Mouse (Mus musculus) kidney, adult 2 months (tissue): ENCODE data around the gene Ror1. TPM values are rescaled to one million over a fixed set of nuclear protein-coding genes. Genes with fewer than 3 reads are reported as not detected.

Source experiments
- DNase-seq: peaks from one replicate; pipeline ENCODE4 v3.0.0; 2021
- H3K27ac ChIP-seq: fragments of 200-500 bp; 2 replicates; pipeline ENCODE4 v1.5.1; 2012; ENCODE audit warnings: low read depth, low read length, control low read depth, inconsistent platforms; ENCODE audit not compliant: insufficient read depth
- H3K27me3 ChIP-seq: fragments of 200-500 bp; replicated peaks from 2 replicates; pipeline ENCODE4 v1.6.1; 2012; ENCODE audit warnings: mild to moderate bottlenecking, moderate library complexity, low read length, inconsistent platforms; ENCODE audit not compliant: control insufficient read depth, insufficient read depth
- H3K36me3 ChIP-seq: fragments of 200-500 bp; 2 replicates; pipeline ENCODE4 v1.6.1; 2012; ENCODE audit warnings: mild to moderate bottlenecking, moderate library complexity, low read length, inconsistent platforms; ENCODE audit not compliant: control insufficient read depth, insufficient read depth
- H3K4me1 ChIP-seq: fragments of 200-500 bp; 2 replicates; pipeline ENCODE4 v1.6.1; 2011; ENCODE audit warnings: low read length; ENCODE audit not compliant: control insufficient read depth, insufficient read depth
- H3K4me3 ChIP-seq: fragments of 200-500 bp; 2 replicates; pipeline ENCODE4 v1.5.1; 2011; ENCODE audit warnings: mild to moderate bottlenecking, low read depth, low read length, control low read depth; ENCODE audit not compliant: insufficient read depth
- CTCF ChIP-seq: fragments of 200-500 bp; conservative IDR thresholded peaks from 2 replicates; pipeline ENCODE4 v1.5.1; 2011; ENCODE audit warnings: low read depth, mild to moderate bottlenecking, control low read depth, low read length, moderate library complexity, mixed read lengths; ENCODE audit not compliant: insufficient read depth, insufficient read length
- POLR2A ChIP-seq: fragments of 200-500 bp; IDR thresholded peaks from one replicate; pipeline ENCODE4 v1.6.1; 2011; ENCODE audit warnings: low read depth, low read length, control low read depth
- WGBS: fragments of 180-500 bp; shearing (Covaris S2); methylation state at CpG from one replicate; pipeline ENCODE4 v1.1.7; 2018; 5-methylcytosine and 5-hydroxymethylcytosine counted together
- polyA plus RNA-seq: library from polyadenylated mRNA; depleted of rRNA; stranded (reverse); fragments of >200 nt; gene quantifications from 2 replicates; pipeline ENCODE4 v1.2.3, GENCODE M21; 2012

Gene Ror1
- polyA plus RNA-seq, 1 experiment, result 2.2 TPM

DNA sequence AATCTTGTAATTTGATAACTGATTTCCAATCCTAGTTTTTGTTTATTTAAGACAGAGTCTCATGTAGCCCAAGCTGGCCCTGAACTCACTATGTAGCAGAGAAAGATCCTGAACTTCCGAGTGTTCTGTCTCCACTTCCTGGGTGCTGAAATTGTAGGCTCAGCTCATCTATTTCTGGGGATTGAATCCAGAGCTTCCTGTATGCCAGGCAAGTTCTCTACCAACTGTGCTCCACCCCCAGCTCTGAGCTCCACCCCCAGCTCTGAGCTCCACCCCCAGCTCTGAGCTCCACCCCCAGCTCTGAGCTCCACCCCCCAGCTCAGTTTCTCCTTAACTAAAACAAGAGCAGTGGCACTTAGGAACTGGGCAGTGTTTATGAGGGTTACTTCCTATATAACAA lies 29.3 kb downstream of the Ror1 start:
- Histone ChIP-seq H3K4me3 (no peak overlapping the region), H3K4me1 (peaks cover 23% of the 10 kb centered on the region), H3K27ac (no peak overlapping the region), H3K27me3 (no peaks in the 10 kb centered on the region), H3K36me3 (no peaks in the 10 kb centered on the region)
- peak; percentile 51 for DNase-seq
- no peak for TF ChIP-seq POLR2A
- no peak for TF ChIP-seq CTCF
- WGBS, result 59% methylated on average over 1 of the region's 1 CpGs

DNA sequence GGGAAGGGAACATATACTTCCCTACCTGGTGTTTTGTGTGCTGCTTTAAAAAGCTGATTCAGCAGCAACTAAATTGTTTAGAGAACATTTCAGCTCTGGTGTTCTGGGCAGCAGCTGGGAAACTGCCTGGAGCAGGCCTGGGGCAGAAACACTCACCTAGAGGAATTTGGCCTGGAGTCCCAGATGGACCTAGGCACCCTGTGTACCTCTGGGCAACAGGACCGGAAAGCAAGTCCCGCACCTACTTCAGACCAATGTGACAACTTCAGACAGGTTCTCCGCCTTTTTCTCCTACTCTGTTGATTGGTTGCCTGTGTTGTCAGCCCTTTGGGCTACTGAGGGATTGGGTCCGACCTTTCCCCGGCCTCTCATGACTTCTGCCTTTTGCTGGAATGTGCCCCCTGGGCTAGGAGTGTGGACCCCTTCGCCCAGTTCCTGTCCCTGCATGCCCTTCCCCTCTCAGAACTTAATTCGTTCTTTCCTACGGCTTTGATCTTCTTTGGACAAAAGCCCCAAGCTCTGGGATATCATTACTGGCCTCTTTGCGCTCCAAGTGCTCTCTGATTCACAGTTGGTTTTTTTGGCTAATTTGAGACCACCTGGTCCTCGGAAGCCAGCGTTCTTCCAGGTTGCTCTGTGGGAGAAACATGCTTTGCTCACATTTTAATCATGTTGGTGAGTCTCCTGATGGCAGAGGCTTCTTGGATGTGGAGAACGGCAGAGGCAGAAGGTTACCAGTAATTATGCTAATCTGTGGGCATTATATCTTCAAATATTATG lies 31.1 kb downstream of the Ror1 start:
- Histone ChIP-seq H3K4me1 (peaks cover 13% of the 10 kb centered on the region; the same call in 1 of the 2 replicates), H3K36me3 (no peaks in the 10 kb centered on the region), H3K27ac (peak overlapping the region; percentile 75), H3K4me3 (no peak overlapping the region), H3K27me3 (no peaks in the 10 kb centered on the region)
- WGBS, result 54% methylated on average over 12 of the region's 12 CpGs
- DNase-seq, result peak; percentile 79
- no peak for TF ChIP-seq CTCF
- TF ChIP-seq POLR2A, result no peak

DNA sequence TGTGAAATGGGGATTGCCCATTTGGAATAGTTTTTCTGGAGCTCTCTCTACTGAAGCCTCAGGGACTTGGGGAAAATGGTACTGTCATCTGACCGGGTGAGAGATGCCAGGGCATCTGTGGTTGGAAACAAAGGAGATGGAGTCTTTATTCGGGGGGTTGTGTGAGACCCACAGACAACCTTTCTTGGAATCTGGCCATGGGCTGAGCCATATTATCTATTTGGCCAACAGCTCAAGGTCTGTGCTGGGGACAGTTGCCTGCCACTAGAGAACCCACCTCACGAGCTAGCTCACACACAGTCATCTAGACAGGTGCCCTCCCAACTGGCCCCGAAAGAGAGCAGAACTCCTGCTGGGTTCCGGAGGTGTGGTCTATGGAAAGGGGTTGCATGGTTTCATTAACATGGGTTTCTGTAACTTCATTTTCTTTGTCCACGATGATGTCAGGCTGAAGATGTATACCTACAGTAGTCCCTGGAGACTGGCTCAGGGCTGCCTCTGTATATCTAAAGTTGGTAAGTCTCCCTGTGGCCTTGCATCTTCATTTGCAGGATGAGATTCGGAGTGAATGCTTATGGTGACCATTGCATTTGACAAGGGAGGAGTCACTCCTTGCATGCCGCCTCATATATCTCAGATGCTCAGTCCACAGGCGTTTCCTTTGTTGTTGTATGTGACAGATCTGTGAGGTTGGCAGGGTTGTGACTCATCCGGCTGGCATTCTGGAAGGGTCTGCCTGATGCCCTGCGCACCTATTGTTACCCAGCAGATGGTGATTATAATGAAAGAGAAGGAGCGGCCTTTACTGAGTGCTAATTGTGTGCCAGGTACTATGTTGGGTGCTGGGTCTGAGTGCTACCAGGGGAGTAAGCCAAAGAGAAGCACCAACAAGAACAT lies 32.7 kb downstream of the Ror1 start:
- no peak overlapping the region for H3K4me3 ChIP-seq
- DNase-seq, result no peak
- no peaks in the 10 kb centered on the region for H3K27me3 ChIP-seq
- peaks cover 11% of the 10 kb centered on the region; the same call in 1 of the 2 replicates for H3K4me1 ChIP-seq
- H3K27ac ChIP-seq, result no peak overlapping the region
- TF ChIP-seq CTCF (no peak), POLR2A (no peak)
- WGBS, result 91% methylated on average over 12 of the region's 12 CpGs
- no peaks in the 10 kb centered on the region for H3K36me3 ChIP-seq

DNA sequence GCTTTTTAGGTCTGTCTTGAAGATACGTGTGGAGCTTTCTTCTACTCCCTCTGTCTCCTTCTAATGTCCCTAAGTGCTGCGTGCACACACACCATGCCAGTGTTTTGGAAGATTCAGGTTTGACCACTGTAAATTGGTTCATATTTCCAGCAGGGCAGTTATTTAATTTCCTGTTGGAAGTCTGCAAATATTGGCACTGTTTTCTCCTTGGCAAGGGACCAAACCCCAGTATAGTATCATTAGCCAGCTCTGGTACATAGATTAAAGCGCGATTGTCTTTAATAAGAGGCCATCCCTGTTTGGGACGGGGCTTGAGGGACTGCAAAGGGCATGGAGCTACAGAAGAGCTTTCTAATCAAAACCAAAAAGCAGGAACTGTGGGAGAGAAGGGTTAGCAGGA lies 33.6 kb downstream of the Ror1 start:
- Histone ChIP-seq H3K27me3 (no peaks in the 10 kb centered on the region), H3K4me1 (peaks cover 11% of the 10 kb centered on the region; the same call in 1 of the 2 replicates), H3K36me3 (no peaks in the 10 kb centered on the region), H3K27ac (no peak overlapping the region), H3K4me3 (no peak overlapping the region)
- TF ChIP-seq POLR2A (no peak), CTCF (no peak)
- peak; percentile 50 for DNase-seq
- 37% methylated on average over 5 of the region's 5 CpGs for WGBS

DNA sequence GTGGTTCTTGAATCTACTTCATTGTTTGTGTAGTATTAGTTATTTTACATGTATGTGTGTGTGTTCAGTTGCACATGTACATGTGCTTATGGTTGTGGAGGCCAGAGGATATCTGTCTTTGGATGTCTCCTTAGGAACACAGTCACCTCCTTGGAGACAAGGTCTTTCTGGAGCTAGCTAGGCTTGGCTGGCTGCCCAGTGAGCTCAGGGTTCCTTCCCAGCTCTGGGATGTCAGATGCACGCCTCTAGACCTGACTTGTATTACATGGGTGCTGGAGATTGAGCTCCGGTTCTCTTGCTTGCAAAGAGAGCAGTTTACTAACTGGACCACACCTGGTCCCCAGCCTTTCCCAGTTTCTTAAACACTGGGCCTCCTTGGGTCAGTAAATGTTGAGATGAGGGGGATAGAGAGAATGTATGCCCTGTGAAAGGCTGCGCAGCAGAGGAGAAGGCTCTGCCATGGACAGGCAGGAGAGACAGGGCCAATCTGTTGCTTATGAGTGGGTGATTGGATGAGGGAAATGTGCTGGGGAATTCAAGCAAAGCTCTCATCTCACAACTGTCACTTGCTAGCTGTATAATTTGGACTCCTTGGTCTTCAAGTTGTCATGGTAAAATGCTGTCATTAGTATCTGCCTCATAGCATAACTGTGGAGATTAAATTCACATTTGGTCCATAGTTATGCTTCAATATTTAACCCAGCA lies 35.3 kb downstream of the Ror1 start:
- Histone ChIP-seq H3K4me1 (peaks cover 12% of the 10 kb centered on the region; the same call in 1 of the 2 replicates), H3K27ac (no peak overlapping the region), H3K36me3 (no peaks in the 10 kb centered on the region), H3K27me3 (no peaks in the 10 kb centered on the region), H3K4me3 (no peak overlapping the region)
- no peak for TF ChIP-seq CTCF
- no peak for TF ChIP-seq POLR2A
- WGBS, result 59% methylated on average over 3 of the region's 3 CpGs
- peak; percentile 73 for DNase-seq

DNA sequence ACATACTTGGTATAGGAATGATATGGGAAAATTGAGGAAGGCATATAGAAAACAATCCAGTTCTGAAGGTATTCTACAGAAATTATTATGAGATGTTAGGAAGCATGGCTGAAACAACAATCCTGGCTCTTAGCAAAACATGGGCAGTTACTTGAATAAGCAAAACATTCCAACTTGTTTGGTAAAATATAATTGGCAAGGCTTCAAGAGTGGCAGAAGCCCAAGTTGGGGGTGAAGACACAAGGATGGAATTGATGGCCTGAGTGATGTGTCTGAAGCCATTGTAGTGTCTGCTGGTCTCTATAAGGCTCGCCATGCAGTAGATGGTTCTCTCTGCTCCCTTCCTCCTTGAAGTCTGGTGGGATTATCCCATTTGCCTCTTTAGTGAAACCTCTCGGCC lies 35.9 kb downstream of the Ror1 start:
- no peak overlapping the region for H3K27ac ChIP-seq
- TF ChIP-seq POLR2A (no peak), CTCF (no peak)

More for the DNA sequence above, 35.9 kb downstream of the Ror1 start:
- Histone ChIP-seq H3K36me3 (no peaks in the 10 kb centered on the region), H3K4me3 (no peak overlapping the region), H3K4me1 (peaks cover 15% of the 10 kb centered on the region; the same call in 1 of the 2 replicates), H3K27me3 (no peaks in the 10 kb centered on the region)
- DNase-seq, result peak; percentile 54
- 96% methylated on average over 2 of the region's 2 CpGs for WGBS
